Mouse (Mus musculus): ENCODE measurements around the gene Pard3b. TPM values are rescaled to one million over a fixed set of nuclear protein-coding genes. Genes with fewer than 3 reads are reported as not detected.

Pard3b gene
- polyA plus RNA-seq, 1 experiment from 2014 or later, result 13.8 TPM

DNA sequence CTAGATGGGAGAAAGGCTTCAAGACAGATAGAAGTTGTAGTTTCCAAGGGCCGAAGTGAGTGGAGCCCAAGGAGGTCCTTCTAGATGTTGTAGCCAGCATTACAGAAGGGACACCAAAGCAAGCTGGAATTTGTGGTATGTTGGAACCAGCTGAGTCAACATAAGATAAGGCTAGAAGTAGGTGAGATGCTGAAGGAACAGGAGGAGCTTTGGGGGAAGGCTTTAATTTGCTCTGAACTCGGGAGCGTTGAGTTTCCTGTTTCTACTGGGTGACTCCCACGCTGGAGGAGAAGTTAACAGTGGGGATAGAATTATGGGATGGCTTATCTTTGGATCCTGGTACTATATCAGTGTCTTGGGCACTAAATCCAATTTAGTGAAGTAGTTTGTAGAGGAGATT is 3.3 kb downstream of the Pard3b start:
- H3K9me3 ChIP-seq (ENCODE audit: control insufficient read depth, low read length), result no peaks in the 10 kb centered on the region
- H3K27me3 ChIP-seq (ENCODE audit: control insufficient read depth, insufficient read depth, low read length), result no peaks in the 10 kb centered on the region
- WGBS, result 50% methylated on average over 4 of the region's 4 CpGs
- H3K4me1 ChIP-seq (replicated peaks; ENCODE audit: control insufficient read depth, insufficient read depth), result no peaks in the 10 kb centered on the region
- TF ChIP-seq EP300 (optimal IDR thresholded peaks at IDR 0.05) (no peak), CTCF (IDR thresholded peaks at IDR 0.05; ENCODE audit: low read depth) (no peak)
- no peak overlapping the region for H3K4me3 ChIP-seq (ENCODE audit: low read depth, low read length)
- H3K4me2 ChIP-seq (replicated peaks; ENCODE audit: low read depth), result no peak overlapping the region
- no peaks in the 10 kb centered on the region for H3K36me3 ChIP-seq (ENCODE audit: control insufficient read depth, insufficient read depth, low read length)
- no peak overlapping the region for H3K27ac ChIP-seq (replicated peaks)
- no peak for DNase-seq (ENCODE audit: low spot score)
- no peak overlapping the region for H3K9ac ChIP-seq (ENCODE audit: low read length)
- ATAC-seq (ENCODE audit: low FRiP score, low TSS enrichment), result no peak

DNA sequence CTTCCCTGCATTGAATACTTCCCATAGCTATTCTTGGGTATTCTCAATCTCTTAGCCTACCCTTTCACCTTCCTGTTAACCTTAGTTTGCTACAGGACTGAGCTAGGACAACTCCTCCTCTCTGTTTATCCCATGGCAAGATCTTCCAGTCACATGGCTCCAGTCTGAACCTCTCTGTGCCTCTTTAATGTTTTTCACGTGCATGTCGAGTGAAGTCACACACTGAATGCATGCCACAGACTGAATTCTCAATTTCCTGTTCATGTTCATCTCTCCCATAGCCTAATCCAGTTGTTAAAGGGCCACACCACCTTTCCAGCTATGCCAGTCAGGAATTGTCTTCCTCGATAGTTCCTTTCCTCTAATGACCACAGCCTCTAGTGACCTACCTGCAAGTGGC is 6.4 kb downstream of the Pard3b start:
- no peak overlapping the region for H3K4me3 ChIP-seq (ENCODE audit: low read depth, low read length)
- H3K4me2 ChIP-seq (replicated peaks; ENCODE audit: low read depth), result no peak overlapping the region
- no peak for TF ChIP-seq EP300 (optimal IDR thresholded peaks at IDR 0.05)
- TF ChIP-seq CTCF (IDR thresholded peaks at IDR 0.05; ENCODE audit: low read depth), result no peak
- H3K9me3 ChIP-seq (ENCODE audit: control insufficient read depth, low read length), result no peaks in the 10 kb centered on the region
- DNase-seq (ENCODE audit: low spot score) (no peak), ATAC-seq (ENCODE audit: low FRiP score, low TSS enrichment) (no peak)
- no peaks in the 10 kb centered on the region for H3K4me1 ChIP-seq (replicated peaks; ENCODE audit: control insufficient read depth, insufficient read depth)
- no peaks in the 10 kb centered on the region for H3K36me3 ChIP-seq (ENCODE audit: control insufficient read depth, insufficient read depth, low read length)
- H3K27me3 ChIP-seq (ENCODE audit: control insufficient read depth, insufficient read depth, low read length), result no peaks in the 10 kb centered on the region
- 59% methylated on average over 3 of the region's 3 CpGs for WGBS
- no peak overlapping the region for H3K9ac ChIP-seq (ENCODE audit: low read length)
- no peak overlapping the region for H3K27ac ChIP-seq (replicated peaks)

GRCm38 (mm10) chr1:61649964-61650363 is 11.3 kb downstream of the Pard3b start:
- TF ChIP-seq EP300 (optimal IDR thresholded peaks at IDR 0.05), result no peak
- H3K4me1 ChIP-seq (replicated peaks; ENCODE audit: control insufficient read depth, insufficient read depth), result 0 out of 2 replicates have a peak, but pooled peaks cover 2% of the 10 kb centered on the region
- H3K27me3 ChIP-seq (ENCODE audit: control insufficient read depth, insufficient read depth, low read length), result no peaks in the 10 kb centered on the region
- H3K9me3 ChIP-seq (ENCODE audit: control insufficient read depth, low read length), result no peaks in the 10 kb centered on the region
- H3K9ac ChIP-seq (ENCODE audit: low read length), result no peak overlapping the region
- H3K27ac ChIP-seq (replicated peaks), result no peak overlapping the region
- H3K4me2 ChIP-seq (replicated peaks; ENCODE audit: low read depth), result no peak overlapping the region
- no peak for DNase-seq (ENCODE audit: low spot score)
- no peaks in the 10 kb centered on the region for H3K36me3 ChIP-seq (ENCODE audit: control insufficient read depth, insufficient read depth, low read length)
- no peak for ATAC-seq (ENCODE audit: low FRiP score, low TSS enrichment)
- H3K4me3 ChIP-seq (ENCODE audit: low read depth, low read length), result no peak overlapping the region

DNA sequence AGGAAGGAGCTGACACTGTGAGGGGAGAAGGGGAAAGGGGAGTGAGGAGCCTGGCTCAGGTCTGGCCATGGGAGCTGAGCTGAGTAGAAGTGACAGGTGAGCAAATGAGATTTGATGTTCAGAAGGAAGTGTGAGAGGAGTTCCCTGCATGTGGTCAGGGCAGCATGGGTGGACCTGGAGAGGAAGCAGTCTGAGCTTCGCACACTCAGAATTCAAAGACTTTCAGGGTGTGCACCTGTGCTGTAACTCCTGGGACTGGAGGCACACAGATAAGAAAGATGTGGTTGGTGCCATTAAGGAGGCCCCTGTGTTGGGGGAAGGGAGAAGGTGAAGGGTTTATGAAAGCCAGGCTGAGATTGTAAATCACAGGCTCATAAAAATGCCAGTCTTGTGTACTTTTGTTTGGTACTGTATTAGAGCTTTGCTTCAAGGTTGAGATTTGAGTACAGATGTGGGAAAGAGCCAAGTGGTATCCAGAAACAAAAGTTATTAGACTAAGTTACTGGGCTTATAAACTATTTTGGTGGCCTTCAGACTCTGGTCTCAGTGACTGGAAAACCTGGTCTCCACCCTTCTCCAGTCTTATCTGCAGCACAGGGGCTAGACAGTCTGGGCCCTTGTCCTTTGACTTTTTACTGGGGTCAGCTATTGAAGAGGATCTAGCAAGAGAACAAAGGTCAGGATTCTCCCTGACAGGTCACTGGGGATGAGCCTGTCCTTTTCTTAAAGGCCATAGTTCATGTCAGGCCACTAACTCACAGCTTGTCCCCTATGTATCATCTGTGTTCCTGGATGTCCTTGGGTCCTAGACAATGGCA is 13.0 kb downstream of the Pard3b start:
- H3K9ac ChIP-seq (ENCODE audit: low read length), result no peak overlapping the region
- H3K36me3 ChIP-seq (ENCODE audit: control insufficient read depth, insufficient read depth, low read length), result no peaks in the 10 kb centered on the region
- 0 out of 2 replicates have a peak, but pooled peaks cover 2% of the 10 kb centered on the region for H3K4me1 ChIP-seq (replicated peaks; ENCODE audit: control insufficient read depth, insufficient read depth)
- no peak for TF ChIP-seq CTCF (IDR thresholded peaks at IDR 0.05; ENCODE audit: low read depth)
- no peak for TF ChIP-seq EP300 (optimal IDR thresholded peaks at IDR 0.05)
- H3K27me3 ChIP-seq (ENCODE audit: control insufficient read depth, insufficient read depth, low read length), result no peaks in the 10 kb centered on the region
- no peak overlapping the region for H3K27ac ChIP-seq (replicated peaks)
- H3K4me2 ChIP-seq (replicated peaks; ENCODE audit: low read depth), result no peak overlapping the region
- peak; percentile 35 for DNase-seq (ENCODE audit: low spot score)
- peak; percentile 81 for ATAC-seq (ENCODE audit: low FRiP score, low TSS enrichment)
- no peaks in the 10 kb centered on the region for H3K9me3 ChIP-seq (ENCODE audit: control insufficient read depth, low read length)
- WGBS, result 52% methylated on average over 1 of the region's 1 CpGs
- no peak overlapping the region for H3K4me3 ChIP-seq (ENCODE audit: low read depth, low read length)

- 70% methylated on average over 3 of the region's 3 CpGs for WGBS
- Histone ChIP-seq H3K27ac (replicated peaks) (no peak overlapping the region), H3K9me3 (ENCODE audit: control insufficient read depth, low read length) (no peaks in the 10 kb centered on the region), H3K9ac (ENCODE audit: low read length) (no peak overlapping the region), H3K27me3 (ENCODE audit: control insufficient read depth, insufficient read depth, low read length) (no peaks in the 10 kb centered on the region), H3K4me3 (ENCODE audit: low read depth, low read length) (no peak overlapping the region), H3K4me1 (replicated peaks; ENCODE audit: control insufficient read depth, insufficient read depth) (no peaks in the 10 kb centered on the region), H3K36me3 (ENCODE audit: control insufficient read depth, insufficient read depth, low read length) (no peaks in the 10 kb centered on the region), H3K4me2 (replicated peaks; ENCODE audit: low read depth) (no peak overlapping the region)
- ATAC-seq (ENCODE audit: low FRiP score, low TSS enrichment), result no peak
- TF ChIP-seq EP300 (optimal IDR thresholded peaks at IDR 0.05), result no peak
- TF ChIP-seq CTCF (IDR thresholded peaks at IDR 0.05; ENCODE audit: low read depth), result no peak
- DNase-seq (ENCODE audit: low spot score), result no peak
Measured at GRCm38 (mm10) chr1:61657760-61658159, 19.1 kb downstream of the Pard3b start.

DNA sequence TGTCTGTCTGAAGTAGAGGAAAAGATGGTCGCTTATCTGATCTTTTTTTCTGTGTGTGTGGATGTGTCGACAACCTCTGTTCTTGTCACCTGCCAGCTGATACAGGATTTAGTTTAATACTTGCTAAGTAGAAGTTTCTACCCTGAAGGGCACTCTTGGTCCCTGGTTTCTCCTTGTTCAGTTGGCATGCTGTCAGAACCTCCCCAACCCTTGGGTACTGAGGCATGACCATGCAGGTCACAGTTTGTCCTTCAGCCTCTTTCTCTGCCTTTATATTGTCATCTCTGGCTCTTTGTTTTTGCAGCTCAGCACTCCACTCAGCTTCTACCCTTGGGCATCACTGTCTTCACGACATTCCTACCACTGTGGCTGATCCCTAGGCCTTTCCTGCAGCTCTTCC is 21.3 kb downstream of the Pard3b start:
- Histone ChIP-seq H3K9ac (ENCODE audit: low read length) (no peak overlapping the region), H3K36me3 (ENCODE audit: control insufficient read depth, insufficient read depth, low read length) (no peaks in the 10 kb centered on the region), H3K9me3 (ENCODE audit: control insufficient read depth, low read length) (no peaks in the 10 kb centered on the region), H3K4me3 (ENCODE audit: low read depth, low read length) (no peak overlapping the region), H3K27ac (replicated peaks) (no peak overlapping the region), H3K27me3 (ENCODE audit: control insufficient read depth, insufficient read depth, low read length) (no peaks in the 10 kb centered on the region), H3K4me2 (replicated peaks; ENCODE audit: low read depth) (no peak overlapping the region), H3K4me1 (replicated peaks; ENCODE audit: control insufficient read depth, insufficient read depth) (no peaks in the 10 kb centered on the region)
- DNase-seq (ENCODE audit: low spot score) (no peak), ATAC-seq (ENCODE audit: low FRiP score, low TSS enrichment) (no peak)
- no peak for TF ChIP-seq EP300 (optimal IDR thresholded peaks at IDR 0.05)
- no peak for TF ChIP-seq CTCF (IDR thresholded peaks at IDR 0.05; ENCODE audit: low read depth)
- WGBS, result 84% methylated on average over 3 of the region's 3 CpGs
